Mouse (Mus musculus): ENCODE data around the gene Foxn1. TPM values are rescaled to one million over a fixed set of nuclear protein-coding genes. Genes with fewer than 3 reads are reported as not detected.

Gene Foxn1
- polyA plus RNA-seq, 1 experiment from 2014 or later, result not detected

- 92% methylated on average over 6 of the region's 6 CpGs for WGBS
- Histone ChIP-seq H3K27me3 (ENCODE audit: control insufficient read depth, insufficient read depth, low read depth, low read length) (no peaks in the 10 kb centered on the region), H3K9ac (ENCODE audit: low read depth, low read length) (no peak overlapping the region), H3K9me3 (replicated peaks; ENCODE audit: control insufficient read depth, low read length, poor library complexity, severe bottlenecking) (no peaks in the 10 kb centered on the region), H3K4me3 (ENCODE audit: low read depth, low read length) (no peak overlapping the region), H3K27ac (ENCODE audit: low read length) (no peak overlapping the region), H3K36me3 (ENCODE audit: control insufficient read depth, insufficient read depth, low read length) (no peaks in the 10 kb centered on the region), H3K4me1 (ENCODE audit: control insufficient read depth, insufficient read depth, low read length) (0 out of 2 replicates have a peak, but pooled peaks cover 2% of the 10 kb centered on the region), H3K4me2 (ENCODE audit: low read length) (no peak overlapping the region)
- no peak for ATAC-seq
These were observed 31.5 kb downstream of the Foxn1 start for GRCm38 (mm10) chr11:78354905-78355304.

- no peaks in the 10 kb centered on the region for H3K9me3 ChIP-seq (replicated peaks; ENCODE audit: control insufficient read depth, low read length, poor library complexity, severe bottlenecking)
- 100% methylated on average over 1 of the region's 1 CpGs for WGBS
- no peak overlapping the region for H3K4me2 ChIP-seq (ENCODE audit: low read length)
- ATAC-seq, result no peak
- no peak overlapping the region for H3K27ac ChIP-seq (ENCODE audit: low read length)
- H3K4me3 ChIP-seq (ENCODE audit: low read depth, low read length), result no peak overlapping the region
- H3K27me3 ChIP-seq (ENCODE audit: control insufficient read depth, insufficient read depth, low read depth, low read length), result no peaks in the 10 kb centered on the region
- peaks cover 6% of the 10 kb centered on the region for H3K36me3 ChIP-seq (ENCODE audit: control insufficient read depth, insufficient read depth, low read length)
- H3K9ac ChIP-seq (ENCODE audit: low read depth, low read length), result no peak overlapping the region
- 0 out of 2 replicates have a peak, but pooled peaks cover 2% of the 10 kb centered on the region for H3K4me1 ChIP-seq (ENCODE audit: control insufficient read depth, insufficient read depth, low read length)
These were observed 33.3 kb downstream of the Foxn1 start for GRCm38 (mm10) chr11:78353081-78353480.

- WGBS, result 93% methylated on average over 4 of the region's 4 CpGs
These were observed 36.7 kb downstream of the Foxn1 start for GRCm38 (mm10) chr11:78349441-78350358.

GRCm38 (mm10) chr11:78348474-78348873, 37.9 kb downstream of the Foxn1 start:
- WGBS, result 75% methylated on average over 7 of the region's 7 CpGs
- no peak overlapping the region for H3K4me2 ChIP-seq (ENCODE audit: low read length)
- H3K9me3 ChIP-seq (replicated peaks; ENCODE audit: control insufficient read depth, low read length, poor library complexity, severe bottlenecking), result no peaks in the 10 kb centered on the region
- no peaks in the 10 kb centered on the region for H3K27me3 ChIP-seq (ENCODE audit: control insufficient read depth, insufficient read depth, low read depth, low read length)
- no peak overlapping the region for H3K9ac ChIP-seq (ENCODE audit: low read depth, low read length)
- H3K4me1 ChIP-seq (ENCODE audit: control insufficient read depth, insufficient read depth, low read length), result peaks cover 31% of the 10 kb centered on the region
- H3K4me3 ChIP-seq (ENCODE audit: low read depth, low read length), result no peak overlapping the region
- ATAC-seq, result no peak
- no peak overlapping the region for H3K27ac ChIP-seq (ENCODE audit: low read length)
- peaks cover 8% of the 10 kb centered on the region for H3K36me3 ChIP-seq (ENCODE audit: control insufficient read depth, insufficient read depth, low read length)

More at GRCm38 (mm10) chr11:78349441-78350358, 36.7 kb downstream of the Foxn1 start:
- peaks cover 8% of the 10 kb centered on the region for H3K36me3 ChIP-seq (ENCODE audit: control insufficient read depth, insufficient read depth, low read length)
- H3K9me3 ChIP-seq (replicated peaks; ENCODE audit: control insufficient read depth, low read length, poor library complexity, severe bottlenecking), result no peaks in the 10 kb centered on the region
- ATAC-seq, result no peak
- H3K27ac ChIP-seq (ENCODE audit: low read length), result no peak overlapping the region
- H3K4me2 ChIP-seq (ENCODE audit: low read length), result no peak overlapping the region
- H3K4me1 ChIP-seq (ENCODE audit: control insufficient read depth, insufficient read depth, low read length), result peaks cover 24% of the 10 kb centered on the region
- H3K27me3 ChIP-seq (ENCODE audit: control insufficient read depth, insufficient read depth, low read depth, low read length), result no peaks in the 10 kb centered on the region
- H3K9ac ChIP-seq (ENCODE audit: low read depth, low read length), result no peak overlapping the region
- no peak overlapping the region for H3K4me3 ChIP-seq (ENCODE audit: low read depth, low read length)

- no peaks in the 10 kb centered on the region for H3K9me3 ChIP-seq (replicated peaks; ENCODE audit: control insufficient read depth, low read length, poor library complexity, severe bottlenecking)
- 83% methylated on average over 9 of the region's 9 CpGs for WGBS
These were observed 38.5 kb downstream of the Foxn1 start for GRCm38 (mm10) chr11:78347908-78348307.

GRCm38 (mm10) chr11:78347070-78347754, 39.1 kb downstream of the Foxn1 start:
- Histone ChIP-seq H3K36me3 (ENCODE audit: control insufficient read depth, insufficient read depth, low read length) (peaks cover 8% of the 10 kb centered on the region), H3K9me3 (replicated peaks; ENCODE audit: control insufficient read depth, low read length, poor library complexity, severe bottlenecking) (no peaks in the 10 kb centered on the region), H3K4me1 (ENCODE audit: control insufficient read depth, insufficient read depth, low read length) (peaks cover 31% of the 10 kb centered on the region), H3K27me3 (ENCODE audit: control insufficient read depth, insufficient read depth, low read depth, low read length) (no peaks in the 10 kb centered on the region), H3K27ac (ENCODE audit: low read length) (0 out of 2 replicates have a peak overlapping the region, but pooled peaks have one; percentile 6), H3K4me2 (ENCODE audit: low read length) (no peak overlapping the region), H3K9ac (ENCODE audit: low read depth, low read length) (no peak overlapping the region), H3K4me3 (ENCODE audit: low read depth, low read length) (no peak overlapping the region)
- WGBS, result 92% methylated on average over 10 of the region's 10 CpGs
- ATAC-seq, result no peak

More at GRCm38 (mm10) chr11:78347908-78348307, 38.5 kb downstream of the Foxn1 start:
- H3K4me2 ChIP-seq (ENCODE audit: low read length), result no peak overlapping the region
- peaks cover 8% of the 10 kb centered on the region for H3K36me3 ChIP-seq (ENCODE audit: control insufficient read depth, insufficient read depth, low read length)
- no peak overlapping the region for H3K9ac ChIP-seq (ENCODE audit: low read depth, low read length)
- no peak overlapping the region for H3K4me3 ChIP-seq (ENCODE audit: low read depth, low read length)
- H3K4me1 ChIP-seq (ENCODE audit: control insufficient read depth, insufficient read depth, low read length), result peaks cover 31% of the 10 kb centered on the region
- no peak for ATAC-seq
- no peaks in the 10 kb centered on the region for H3K27me3 ChIP-seq (ENCODE audit: control insufficient read depth, insufficient read depth, low read depth, low read length)
- H3K27ac ChIP-seq (ENCODE audit: low read length), result no peak overlapping the region

- Histone ChIP-seq H3K4me1 (ENCODE audit: control insufficient read depth, insufficient read depth, low read length) (peaks cover 31% of the 10 kb centered on the region), H3K9me3 (replicated peaks; ENCODE audit: control insufficient read depth, low read length, poor library complexity, severe bottlenecking) (no peaks in the 10 kb centered on the region), H3K36me3 (ENCODE audit: control insufficient read depth, insufficient read depth, low read length) (peaks cover 11% of the 10 kb centered on the region), H3K4me3 (ENCODE audit: low read depth, low read length) (no peak overlapping the region), H3K9ac (ENCODE audit: low read depth, low read length) (no peak overlapping the region), H3K27ac (ENCODE audit: low read length) (no peak overlapping the region), H3K4me2 (ENCODE audit: low read length) (no peak overlapping the region), H3K27me3 (ENCODE audit: control insufficient read depth, insufficient read depth, low read depth, low read length) (no peaks in the 10 kb centered on the region)
- ATAC-seq, result no peak
- WGBS, result 60% methylated on average over 6 of the region's 6 CpGs
These were observed 39.9 kb downstream of the Foxn1 start for GRCm38 (mm10) chr11:78346326-78347069.

- H3K27me3 ChIP-seq (ENCODE audit: control insufficient read depth, insufficient read depth, low read depth, low read length), result no peaks in the 10 kb centered on the region
These were observed 40.6 kb downstream of the Foxn1 start for GRCm38 (mm10) chr11:78345801-78346200.

More at GRCm38 (mm10) chr11:78345801-78346200, 40.6 kb downstream of the Foxn1 start:
- no peak overlapping the region for H3K4me3 ChIP-seq (ENCODE audit: low read depth, low read length)
- ATAC-seq, result no peak
- no peaks in the 10 kb centered on the region for H3K9me3 ChIP-seq (replicated peaks; ENCODE audit: control insufficient read depth, low read length, poor library complexity, severe bottlenecking)
- no peak overlapping the region for H3K4me2 ChIP-seq (ENCODE audit: low read length)
- H3K36me3 ChIP-seq (ENCODE audit: control insufficient read depth, insufficient read depth, low read length), result peaks cover 11% of the 10 kb centered on the region
- H3K9ac ChIP-seq (ENCODE audit: low read depth, low read length), result no peak overlapping the region
- peaks cover 31% of the 10 kb centered on the region for H3K4me1 ChIP-seq (ENCODE audit: control insufficient read depth, insufficient read depth, low read length)
- H3K27ac ChIP-seq (ENCODE audit: low read length), result no peak overlapping the region
- WGBS, result 84% methylated on average over 7 of the region's 7 CpGs

Data from midbrain, embryonic 16.5 days (tissue).